Mouse (Mus musculus) adrenal gland, postnatal 10 days (tissue): ENCODE data around the gene Fbxl16. TPM values are rescaled to one million over a fixed set of nuclear protein-coding genes. Genes with fewer than 3 reads are reported as not detected.

Source experiments
- DNase-seq: peaks from one replicate; pipeline ENCODE4 v3.0.0; 2021; ENCODE audit warnings: mixed read lengths
- long read RNA-seq, 2 experiments: library from polyadenylated mRNA; stranded (forward); transcript quantifications; one replicate each; pipeline ENCODE4 v2.0.0; 2021
- total RNA-seq, 2 experiments: library from RNA; stranded (reverse); gene quantifications; 2 replicates each; pipeline ENCODE4 v1.2.3; 2021

The Fbxl16 gene
- total RNA-seq: 10 to 100 TPM; 11.6 to 14.5 TPM
- long read RNA-seq, experiment 1, partial matches to known transcripts: 0 of 18 reads
- long read RNA-seq, experiment 1, other reads (novel, unspliced or antisense): 17 of 18 reads
- long read RNA-seq, experiment 2, transcript Fbxl16-201 (6 exons, 3,489 nt): major isoform, 7 of 9 reads
- long read RNA-seq, experiment 2, partial matches to known transcripts: 0 of 9 reads
- long read RNA-seq, experiment 2, other reads (novel, unspliced or antisense): 2 of 9 reads

GRCm38 (mm10) chr17:25808789-25809605 lies at the start of gene Fbxl16:
TSS of gene Fbxl16 (plus strand) at chr17:25809085.
- DNase-seq: peak; percentile 87

- no peak for DNase-seq
Measured at GRCm38 (mm10) chr17:25760148-25760547, 48.7 kb upstream of the Fbxl16 start.

- DNase-seq: no peak
Measured at GRCm38 (mm10) chr17:25761561-25761970, 47.3 kb upstream of the Fbxl16 start.

GRCm38 (mm10) chr17:25762591-25762990 lies 46.3 kb upstream of the Fbxl16 start:
- DNase-seq: no peak

GRCm38 (mm10) chr17:25765886-25766285 lies 43.0 kb upstream of the Fbxl16 start:
- no peak for DNase-seq

GRCm38 (mm10) chr17:25769331-25769730 lies 39.6 kb upstream of the Fbxl16 start:
- DNase-seq: no peak

- peak; percentile 98 for DNase-seq
Measured at GRCm38 (mm10) chr17:25773549-25774120, 35.2 kb upstream of the Fbxl16 start, which contains the start of gene Narfl. TSS of gene Narfl (plus strand) at chr17:25773776.

- DNase-seq: no peak
Measured at GRCm38 (mm10) chr17:25775318-25776062, 33.4 kb upstream of the Fbxl16 start.

- DNase-seq: no peak
Measured at GRCm38 (mm10) chr17:25777948-25778347, 30.9 kb upstream of the Fbxl16 start.

GRCm38 (mm10) chr17:25781339-25781738 lies 27.5 kb upstream of the Fbxl16 start:
- DNase-seq: no peak

- DNase-seq: peak; percentile 89
Measured at GRCm38 (mm10) chr17:25783086-25783485, 25.8 kb upstream of the Fbxl16 start.

GRCm38 (mm10) chr17:25783861-25784574 lies 24.9 kb upstream of the Fbxl16 start:
- DNase-seq: no peak

- peak; percentile 95 for DNase-seq
Measured at GRCm38 (mm10) chr17:25785281-25785745, 23.6 kb upstream of the Fbxl16 start, which contains the start of gene Haghl. TSS of gene Haghl (minus strand) at chr17:25785673.

GRCm38 (mm10) chr17:25786280-25786679 lies 22.6 kb upstream of the Fbxl16 start, which contains the start of gene Ccdc78:
TSS of gene Ccdc78 (plus strand) at chr17:25786580.
- DNase-seq: no peak

- DNase-seq: no peak
Measured at GRCm38 (mm10) chr17:25786781-25787504, 21.9 kb upstream of the Fbxl16 start.

GRCm38 (mm10) chr17:25791320-25791842 lies 17.5 kb upstream of the Fbxl16 start:
- DNase-seq: no peak

- DNase-seq: peak; percentile 92
Measured at GRCm38 (mm10) chr17:25791843-25792527, 16.9 kb upstream of the Fbxl16 start.

- peak; percentile 88 for DNase-seq
Measured at GRCm38 (mm10) chr17:25792615-25793014, 16.3 kb upstream of the Fbxl16 start, which contains the start of gene Fam173a. TSS of gene Fam173a (minus strand) at chr17:25792901.

GRCm38 (mm10) chr17:25794197-25794596 lies 14.7 kb upstream of the Fbxl16 start:
- DNase-seq: no peak

- no peak for DNase-seq
Measured at GRCm38 (mm10) chr17:25794998-25795397, 13.9 kb upstream of the Fbxl16 start.
